Mouse (Mus musculus): ENCODE data around the gene Fam222a. TPM values are rescaled to one million over a fixed set of nuclear protein-coding genes. Genes with fewer than 3 reads are reported as not detected.
A peak's percentile ranks its signal among the peaks of the same experiment; 100 is the strongest.

The Fam222a gene
- polyA plus RNA-seq, 1 experiment from 2014 or later: 0.79 TPM

GRCm38 (mm10) chr5:114538752-114539151, 29.1 kb upstream of the Fam222a start:
- Histone ChIP-seq H3K4me1 (replicated peaks; ENCODE audit: control insufficient read depth, insufficient read depth) (no peaks in the 10 kb centered on the region), H3K9me3 (ENCODE audit: control insufficient read depth, low read length) (no peaks in the 10 kb centered on the region), H3K27me3 (ENCODE audit: control insufficient read depth, insufficient read depth, low read length) (no peaks in the 10 kb centered on the region), H3K36me3 (ENCODE audit: control insufficient read depth, insufficient read depth, low read length) (no peaks in the 10 kb centered on the region), H3K4me2 (replicated peaks; ENCODE audit: low read depth) (no peak overlapping the region), H3K27ac (replicated peaks) (no peak overlapping the region), H3K4me3 (ENCODE audit: low read depth, low read length) (no peak overlapping the region), H3K9ac (ENCODE audit: low read length) (no peak overlapping the region)
- no peak for ATAC-seq (ENCODE audit: low FRiP score, low TSS enrichment)
- 32% methylated on average over 4 of the region's 4 CpGs for WGBS
- DNase-seq (ENCODE audit: low spot score): no peak
- TF ChIP-seq EP300 (optimal IDR thresholded peaks at IDR 0.05): no peak
- TF ChIP-seq CTCF (IDR thresholded peaks at IDR 0.05; ENCODE audit: low read depth): no peak

- Histone ChIP-seq H3K4me2 (replicated peaks; ENCODE audit: low read depth) (no peak overlapping the region), H3K27ac (replicated peaks) (no peak overlapping the region), H3K4me3 (ENCODE audit: low read depth, low read length) (no peak overlapping the region), H3K4me1 (replicated peaks; ENCODE audit: control insufficient read depth, insufficient read depth) (no peaks in the 10 kb centered on the region), H3K27me3 (ENCODE audit: control insufficient read depth, insufficient read depth, low read length) (no peaks in the 10 kb centered on the region), H3K9me3 (ENCODE audit: control insufficient read depth, low read length) (no peaks in the 10 kb centered on the region), H3K36me3 (ENCODE audit: control insufficient read depth, insufficient read depth, low read length) (no peaks in the 10 kb centered on the region), H3K9ac (ENCODE audit: low read length) (no peak overlapping the region)
- WGBS: 76% methylated on average over 6 of the region's 6 CpGs
- ATAC-seq (ENCODE audit: low FRiP score, low TSS enrichment) (no peak), DNase-seq (ENCODE audit: low spot score) (no peak)
- TF ChIP-seq EP300 (optimal IDR thresholded peaks at IDR 0.05) (no peak), CTCF (IDR thresholded peaks at IDR 0.05; ENCODE audit: low read depth) (no peak)
These were observed 28.1 kb upstream of the Fam222a start for GRCm38 (mm10) chr5:114539766-114540165.

- TF ChIP-seq CTCF (IDR thresholded peaks at IDR 0.05; ENCODE audit: low read depth) (no peak), EP300 (optimal IDR thresholded peaks at IDR 0.05) (no peak)
- DNase-seq (ENCODE audit: low spot score) (no peak), ATAC-seq (ENCODE audit: low FRiP score, low TSS enrichment) (no peak)
- Histone ChIP-seq H3K36me3 (ENCODE audit: control insufficient read depth, insufficient read depth, low read length) (no peaks in the 10 kb centered on the region), H3K27me3 (ENCODE audit: control insufficient read depth, insufficient read depth, low read length) (no peaks in the 10 kb centered on the region), H3K4me2 (replicated peaks; ENCODE audit: low read depth) (no peak overlapping the region), H3K9me3 (ENCODE audit: control insufficient read depth, low read length) (no peaks in the 10 kb centered on the region), H3K4me3 (ENCODE audit: low read depth, low read length) (no peak overlapping the region), H3K9ac (ENCODE audit: low read length) (no peak overlapping the region), H3K27ac (replicated peaks) (no peak overlapping the region), H3K4me1 (replicated peaks; ENCODE audit: control insufficient read depth, insufficient read depth) (no peaks in the 10 kb centered on the region)
- 56% methylated on average over 15 of the region's 15 CpGs for WGBS
These were observed 26.0 kb upstream of the Fam222a start for GRCm38 (mm10) chr5:114541656-114542445.

- ATAC-seq (ENCODE audit: low FRiP score, low TSS enrichment) (no peak), DNase-seq (ENCODE audit: low spot score) (no peak)
- Histone ChIP-seq H3K27me3 (ENCODE audit: control insufficient read depth, insufficient read depth, low read length) (no peaks in the 10 kb centered on the region), H3K4me3 (ENCODE audit: low read depth, low read length) (no peak overlapping the region), H3K4me2 (replicated peaks; ENCODE audit: low read depth) (no peak overlapping the region), H3K36me3 (ENCODE audit: control insufficient read depth, insufficient read depth, low read length) (no peaks in the 10 kb centered on the region), H3K4me1 (replicated peaks; ENCODE audit: control insufficient read depth, insufficient read depth) (no peaks in the 10 kb centered on the region), H3K9ac (ENCODE audit: low read length) (no peak overlapping the region), H3K9me3 (ENCODE audit: control insufficient read depth, low read length) (no peaks in the 10 kb centered on the region), H3K27ac (replicated peaks) (no peak overlapping the region)
- WGBS: 89% methylated on average over 6 of the region's 6 CpGs
- TF ChIP-seq EP300 (optimal IDR thresholded peaks at IDR 0.05) (no peak), CTCF (IDR thresholded peaks at IDR 0.05; ENCODE audit: low read depth) (no peak)
These were observed 24.2 kb upstream of the Fam222a start for GRCm38 (mm10) chr5:114543656-114544055.

- TF ChIP-seq CTCF (IDR thresholded peaks at IDR 0.05; ENCODE audit: low read depth): no peak
- no peak for TF ChIP-seq EP300 (optimal IDR thresholded peaks at IDR 0.05)
- 80% methylated on average over 4 of the region's 4 CpGs for WGBS
- Histone ChIP-seq H3K36me3 (ENCODE audit: control insufficient read depth, insufficient read depth, low read length) (no peaks in the 10 kb centered on the region), H3K27me3 (ENCODE audit: control insufficient read depth, insufficient read depth, low read length) (no peaks in the 10 kb centered on the region), H3K9ac (ENCODE audit: low read length) (no peak overlapping the region), H3K9me3 (ENCODE audit: control insufficient read depth, low read length) (no peaks in the 10 kb centered on the region), H3K27ac (replicated peaks) (no peak overlapping the region), H3K4me1 (replicated peaks; ENCODE audit: control insufficient read depth, insufficient read depth) (no peaks in the 10 kb centered on the region), H3K4me2 (replicated peaks; ENCODE audit: low read depth) (no peak overlapping the region), H3K4me3 (ENCODE audit: low read depth, low read length) (no peak overlapping the region)
- DNase-seq (ENCODE audit: low spot score) (no peak), ATAC-seq (ENCODE audit: low FRiP score, low TSS enrichment) (no peak)
These were observed 23.6 kb upstream of the Fam222a start for GRCm38 (mm10) chr5:114544205-114544604.

GRCm38 (mm10) chr5:114545076-114545475, 22.7 kb upstream of the Fam222a start:
- no peak for DNase-seq (ENCODE audit: low spot score)
- Histone ChIP-seq H3K9ac (ENCODE audit: low read length) (no peak overlapping the region), H3K4me1 (replicated peaks; ENCODE audit: control insufficient read depth, insufficient read depth) (no peaks in the 10 kb centered on the region), H3K27ac (replicated peaks) (0 out of 2 replicates have a peak overlapping the region, but pooled peaks have one; percentile 25), H3K4me2 (replicated peaks; ENCODE audit: low read depth) (no peak overlapping the region), H3K27me3 (ENCODE audit: control insufficient read depth, insufficient read depth, low read length) (no peaks in the 10 kb centered on the region), H3K36me3 (ENCODE audit: control insufficient read depth, insufficient read depth, low read length) (no peaks in the 10 kb centered on the region), H3K9me3 (ENCODE audit: control insufficient read depth, low read length) (no peaks in the 10 kb centered on the region), H3K4me3 (ENCODE audit: low read depth, low read length) (no peak overlapping the region)
- no peak for ATAC-seq (ENCODE audit: low FRiP score, low TSS enrichment)
- WGBS: 48% methylated on average over 9 of the region's 9 CpGs
- TF ChIP-seq EP300 (optimal IDR thresholded peaks at IDR 0.05) (no peak), CTCF (IDR thresholded peaks at IDR 0.05; ENCODE audit: low read depth) (no peak)
